Mouse (Mus musculus): ENCODE results near the gene Nxn.
A peak's percentile ranks its signal among the peaks of the same experiment; 100 is the strongest.

Nxn gene

DNA sequence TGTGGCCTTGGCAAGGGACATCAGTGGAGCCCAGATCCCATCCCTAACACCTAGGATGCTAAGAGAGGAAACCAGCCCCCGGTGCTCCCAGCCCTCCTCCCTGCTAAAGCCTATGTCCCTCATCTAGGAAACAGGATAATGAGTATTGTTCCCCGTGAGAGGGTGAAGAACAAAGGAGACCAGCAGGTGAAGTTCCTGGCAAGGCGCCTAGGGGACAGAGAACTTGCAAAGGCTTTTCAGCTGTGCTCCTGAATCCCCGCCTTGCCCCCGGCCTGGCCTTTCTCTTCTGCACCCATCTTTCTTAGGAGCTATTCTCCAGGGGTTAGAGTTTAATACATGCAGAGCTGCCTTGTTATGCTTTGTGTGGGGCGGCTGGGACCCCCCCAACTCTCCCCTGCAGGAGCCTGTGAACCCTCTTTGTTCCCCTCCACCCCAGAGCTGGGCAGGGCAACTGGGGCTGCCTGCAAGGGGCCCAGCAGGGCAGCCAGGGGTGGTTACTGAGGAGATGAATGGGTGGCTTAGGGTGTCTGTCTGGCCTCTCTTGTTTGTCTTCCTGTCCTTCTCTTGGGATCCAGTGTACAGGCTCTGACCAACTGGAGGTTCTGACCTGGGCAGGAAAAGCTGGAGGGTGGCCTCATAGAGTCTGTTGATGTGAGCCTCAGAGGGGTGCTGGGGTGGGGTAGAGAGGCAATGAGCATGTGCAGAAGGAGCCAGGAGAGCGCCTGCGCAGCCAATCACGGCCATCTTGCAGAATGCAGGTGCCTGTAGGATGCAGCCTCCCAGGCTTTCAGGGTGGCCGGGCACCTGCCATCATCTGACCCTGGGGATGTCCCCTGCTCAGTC is 138.5 kb downstream of the Nxn start:
- no peak for DNase-seq (ENCODE audit: low spot score)

GRCm38 (mm10) chr11:76258511-76258910 is 140.4 kb downstream of the Nxn start:
- DNase-seq (ENCODE audit: low spot score) = no peak

DNA sequence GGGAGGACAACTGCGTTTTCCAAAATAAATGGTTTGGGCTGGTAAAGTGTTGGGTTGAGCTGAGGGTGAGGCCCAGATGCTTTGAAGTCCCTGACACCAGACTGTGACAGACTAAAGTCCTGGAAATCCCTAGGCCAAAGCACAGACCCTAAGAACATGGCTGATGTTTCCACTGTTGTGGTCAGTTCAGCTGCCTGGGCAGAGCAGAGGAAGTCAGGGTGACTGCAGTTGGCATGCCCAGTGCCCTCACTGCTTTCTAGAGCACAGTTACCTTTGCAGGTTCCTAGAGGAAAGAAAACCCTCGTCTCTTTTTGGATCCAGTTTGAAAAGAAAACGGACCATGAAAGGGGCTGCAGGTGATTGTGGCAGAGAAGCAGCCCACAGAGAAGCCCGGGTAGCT is 141.6 kb downstream of the Nxn start:
- no peak for DNase-seq (ENCODE audit: low spot score)

DNA sequence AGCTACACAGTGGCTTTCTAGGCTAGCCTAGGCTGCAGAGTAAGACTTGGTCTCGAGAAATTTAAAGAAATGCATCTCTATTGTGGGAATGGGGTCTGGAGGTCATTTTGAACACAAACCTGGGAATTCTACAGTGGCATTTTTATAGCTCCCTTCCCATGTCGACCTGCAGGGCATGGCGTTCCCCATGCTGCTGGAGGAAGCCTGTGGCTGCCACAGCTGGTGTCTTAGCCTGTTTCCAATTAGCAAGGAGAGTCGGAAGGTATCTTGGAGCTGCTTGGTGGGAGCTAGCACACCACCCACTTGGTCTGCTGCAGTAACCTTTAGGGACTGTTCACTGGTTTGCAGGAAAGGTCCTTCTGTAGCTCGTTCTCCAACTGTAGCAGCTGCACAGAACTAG is 142.8 kb downstream of the Nxn start:
- no peak for DNase-seq (ENCODE audit: low spot score)

DNA sequence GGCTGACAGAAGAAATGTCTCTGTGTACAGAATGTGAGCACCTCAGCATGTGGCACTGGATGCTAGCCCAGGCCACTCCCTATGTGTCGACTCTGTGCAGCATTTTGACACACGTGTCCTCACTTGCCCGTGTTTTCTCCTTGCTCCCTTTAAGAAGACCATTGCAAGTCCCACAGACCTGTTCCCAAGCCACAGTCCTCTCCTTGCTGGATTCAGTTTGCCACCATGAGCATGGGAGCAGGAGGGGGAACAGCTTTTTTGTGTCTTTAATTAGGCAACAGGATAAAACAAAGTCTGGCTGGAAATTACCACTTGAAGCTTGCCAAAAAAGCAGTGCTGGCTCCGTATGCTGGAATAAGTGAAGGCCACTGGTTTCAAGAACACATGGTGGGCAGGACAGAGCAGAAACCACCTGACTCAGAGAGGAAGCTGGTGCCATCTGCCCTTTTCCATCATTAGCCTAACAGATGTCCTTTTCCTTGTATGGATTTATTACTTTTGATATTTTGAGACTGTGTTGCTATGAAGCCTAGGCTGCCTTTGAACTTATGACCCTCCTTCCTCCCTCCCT is 143.4 kb downstream of the Nxn start:
- DNase-seq (ENCODE audit: low spot score) = no peak

GRCm38 (mm10) chr11:76253918-76254264 is 145.0 kb downstream of the Nxn start:
- DNase-seq (ENCODE audit: low spot score) = no peak

GRCm38 (mm10) chr11:76253145-76253917 is 145.6 kb downstream of the Nxn start:
- peak; percentile 92 for DNase-seq (ENCODE audit: low spot score)

DNA sequence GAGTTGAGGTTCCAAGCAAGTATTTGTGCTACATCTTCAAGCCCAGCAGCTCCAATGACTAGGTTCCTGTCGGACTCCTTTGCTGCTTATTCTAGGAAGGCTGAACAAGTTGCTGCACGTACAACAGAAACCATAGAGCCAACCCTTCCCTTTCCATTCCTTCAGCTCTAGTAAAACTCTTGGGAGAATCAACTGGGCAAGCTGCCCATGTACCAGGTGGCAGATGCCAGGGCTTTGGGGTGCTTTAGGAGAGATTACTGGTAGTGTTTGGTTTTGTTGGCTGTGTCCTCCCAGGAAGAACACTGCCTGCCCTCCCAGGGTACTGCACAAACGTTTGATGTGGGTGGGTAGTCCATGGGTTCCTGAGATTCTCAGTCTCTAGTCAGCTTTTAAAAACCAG is 146.9 kb downstream of the Nxn start:
- DNase-seq (ENCODE audit: low spot score) = no peak

GRCm38 (mm10) chr11:76247239-76247638 is 151.7 kb downstream of the Nxn start:
- DNase-seq (ENCODE audit: low spot score) = no peak

- DNase-seq (ENCODE audit: low spot score) = no peak
These were observed 152.5 kb downstream of the Nxn start for GRCm38 (mm10) chr11:76246439-76246838.

GRCm38 (mm10) chr11:76243811-76244546 is 155.0 kb downstream of the Nxn start:
- no peak for DNase-seq (ENCODE audit: low spot score)

GRCm38 (mm10) chr11:76242901-76243810 is 155.8 kb downstream of the Nxn start, which contains the start of the genes Mrm3 and Glod4:
Mrm3 (plus strand) TSS chr11:76243715.
Glod4 (minus strand) TSS chr11:76243725.
- DNase-seq (ENCODE audit: low spot score) = peak; percentile 97

- no peak for DNase-seq (ENCODE audit: low spot score)
These were observed 159.2 kb downstream of the Nxn start for GRCm38 (mm10) chr11:76239750-76240149.

GRCm38 (mm10) chr11:76236136-76236535 is 162.8 kb downstream of the Nxn start:
- no peak for DNase-seq (ENCODE audit: low spot score)

- no peak for DNase-seq (ENCODE audit: low spot score)
These were observed 173.9 kb downstream of the Nxn start for GRCm38 (mm10) chr11:76225051-76225450.

- no peak for DNase-seq (ENCODE audit: low spot score)
These were observed 174.3 kb downstream of the Nxn start for GRCm38 (mm10) chr11:76224631-76225030.

GRCm38 (mm10) chr11:76217390-76217800 is 181.5 kb downstream of the Nxn start, which contains the start of the genes Dbil5 and Gemin4:
Dbil5 (plus strand) TSS chr11:76217608.
Gemin4 (minus strand) TSS chr11:76217664.
- peak; percentile 99 for DNase-seq (ENCODE audit: low spot score)

GRCm38 (mm10) chr11:76216681-76217389 is 182.1 kb downstream of the Nxn start:
- no peak for DNase-seq (ENCODE audit: low spot score)

- no peak for DNase-seq (ENCODE audit: low spot score)
These were observed 182.8 kb downstream of the Nxn start for GRCm38 (mm10) chr11:76216049-76216540.

- DNase-seq (ENCODE audit: low spot score) = no peak
These were observed 183.9 kb downstream of the Nxn start for GRCm38 (mm10) chr11:76215011-76215410.
